Mouse (Mus musculus) mesoderm, embryonic 11.5 days (tissue): ENCODE results near the gene Rabggta.

Experiments
- DNase-seq: peaks from one replicate; pipeline ENCODE4 v3.0.0-alpha.2; 2012; ENCODE audit warnings: low read depth, low spot score

Rabggta gene

DNA sequence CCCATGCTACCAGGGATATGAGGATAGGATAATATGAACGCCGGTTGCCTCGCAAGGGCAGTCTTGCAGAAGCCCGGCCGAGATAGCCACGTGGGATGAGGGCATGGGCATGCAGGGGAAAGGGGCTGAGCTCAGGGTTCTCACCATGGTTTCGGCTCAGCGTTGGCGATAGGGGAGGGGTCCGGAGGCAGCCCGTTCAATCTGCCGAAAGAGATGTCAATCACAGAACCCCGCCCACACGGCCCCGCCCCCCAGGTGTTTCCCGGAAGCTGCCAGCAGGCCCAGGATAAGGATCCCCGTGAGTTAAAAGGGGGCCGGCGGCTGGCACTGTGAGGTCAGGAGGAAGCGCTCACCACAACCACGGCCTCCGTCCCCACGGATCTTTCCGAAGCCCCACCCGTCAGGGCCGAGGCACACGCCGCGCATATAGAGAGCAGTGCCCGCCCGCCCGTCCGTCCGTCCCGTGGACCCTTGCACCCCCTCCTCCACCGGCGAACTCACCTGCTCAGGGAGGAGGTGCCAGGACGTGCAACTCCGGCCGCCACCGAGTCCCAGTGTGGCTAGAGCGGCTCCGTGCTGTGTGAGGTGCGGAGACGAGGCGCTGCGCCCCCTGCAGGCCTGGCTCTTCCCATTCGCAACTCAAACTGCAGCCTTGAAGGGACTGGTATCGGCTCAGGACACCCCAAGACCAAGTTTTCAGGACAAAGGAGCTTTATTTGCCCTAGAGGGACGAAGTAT, at the start of gene Rabggta:
Rabggta (minus strand) TSS at position 564 of the 738 bp plus-strand sequence.
- peak; percentile 92 for DNase-seq

DNA sequence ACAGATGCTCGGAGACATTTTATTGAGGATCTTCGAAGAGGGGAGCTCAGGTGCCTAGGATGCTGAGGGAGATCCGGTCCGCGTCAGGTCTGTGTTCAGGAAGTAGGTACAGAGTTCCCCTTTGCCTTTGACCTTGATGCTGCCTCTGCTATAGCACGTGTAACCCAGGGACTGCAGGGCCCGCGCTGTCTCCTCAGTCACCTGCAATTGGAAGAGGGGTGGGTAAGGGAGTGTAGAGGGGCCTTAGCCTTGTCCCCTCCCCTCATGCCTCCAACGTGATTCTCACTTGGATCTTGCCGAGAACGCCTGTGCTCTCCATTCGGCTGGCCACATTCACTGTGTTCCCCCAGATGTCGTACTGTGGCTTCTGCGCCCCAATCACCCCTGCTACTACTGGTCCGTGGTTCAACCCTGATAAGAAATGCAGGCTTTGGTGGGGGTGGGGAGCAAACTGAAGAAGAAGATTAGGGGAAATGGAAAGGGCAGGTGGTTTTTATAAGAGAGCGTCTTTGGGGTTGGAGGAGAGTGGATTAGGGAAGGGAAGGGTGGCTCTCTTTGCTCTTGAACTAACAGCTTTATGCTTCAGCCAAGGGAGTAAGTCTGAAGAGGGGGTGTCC, 47.1 kb upstream of the Rabggta start:
- DNase-seq, result no peak

DNA sequence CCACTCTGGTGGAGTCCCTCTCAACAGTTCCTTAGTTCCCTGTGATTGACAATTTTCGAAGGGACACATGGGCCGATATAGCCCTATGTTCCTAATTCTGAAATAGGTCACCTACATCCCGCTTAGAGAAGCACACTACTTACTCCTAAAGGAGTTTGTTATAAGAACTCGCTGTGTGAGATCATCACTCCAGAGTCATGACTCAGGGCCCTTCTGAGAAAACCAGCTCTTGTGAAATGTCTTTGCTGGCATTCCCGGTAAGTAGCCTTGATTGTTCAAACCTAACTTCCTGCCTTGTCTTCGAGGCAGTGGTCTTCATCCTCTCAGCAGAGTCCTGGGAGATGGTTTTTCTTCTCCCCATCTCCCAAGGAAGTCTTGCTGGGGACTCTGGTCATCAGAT, 46.5 kb upstream of the Rabggta start:
- DNase-seq, result no peak

DNA sequence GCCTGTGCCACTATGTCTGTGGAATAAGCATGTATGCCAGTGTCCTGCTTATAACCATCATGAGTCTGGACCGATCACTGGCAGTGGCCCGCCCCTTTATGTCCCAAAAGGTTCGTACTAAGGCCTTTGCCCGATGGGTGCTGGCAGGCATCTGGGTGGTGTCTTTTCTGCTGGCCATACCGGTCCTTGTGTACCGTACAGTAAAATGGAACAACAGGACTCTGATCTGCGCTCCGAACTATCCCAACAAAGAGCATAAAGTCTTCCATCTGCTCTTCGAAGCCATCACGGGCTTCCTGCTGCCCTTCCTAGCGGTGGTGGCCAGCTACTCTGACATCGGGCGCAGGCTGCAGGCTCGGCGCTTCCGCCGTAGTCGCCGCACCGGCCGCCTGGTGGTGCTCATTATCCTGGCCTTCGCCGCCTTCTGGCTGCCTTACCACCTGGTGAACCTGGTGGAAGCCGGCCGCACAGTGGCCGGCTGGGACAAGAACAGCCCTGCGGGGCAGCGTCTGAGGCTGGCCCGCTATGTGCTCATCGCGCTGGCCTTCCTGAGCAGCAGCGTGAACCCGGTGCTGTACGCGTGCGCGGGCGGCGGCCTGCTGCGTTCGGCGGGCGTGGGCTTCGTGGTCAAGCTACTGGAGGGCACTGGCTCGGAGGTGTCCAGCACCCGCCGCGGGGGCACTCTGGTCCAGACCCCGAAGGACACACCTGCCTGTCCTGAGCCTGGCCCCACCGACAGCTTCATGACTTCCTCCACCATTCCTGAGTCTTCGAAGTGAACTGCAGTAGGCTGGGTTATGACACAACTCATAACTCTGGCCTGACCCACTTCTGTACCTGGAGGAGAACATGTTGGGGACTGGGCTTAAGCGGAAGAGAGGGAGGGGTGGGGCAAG, 45.7 kb upstream of the Rabggta start:
- peak; percentile 69 for DNase-seq

DNA sequence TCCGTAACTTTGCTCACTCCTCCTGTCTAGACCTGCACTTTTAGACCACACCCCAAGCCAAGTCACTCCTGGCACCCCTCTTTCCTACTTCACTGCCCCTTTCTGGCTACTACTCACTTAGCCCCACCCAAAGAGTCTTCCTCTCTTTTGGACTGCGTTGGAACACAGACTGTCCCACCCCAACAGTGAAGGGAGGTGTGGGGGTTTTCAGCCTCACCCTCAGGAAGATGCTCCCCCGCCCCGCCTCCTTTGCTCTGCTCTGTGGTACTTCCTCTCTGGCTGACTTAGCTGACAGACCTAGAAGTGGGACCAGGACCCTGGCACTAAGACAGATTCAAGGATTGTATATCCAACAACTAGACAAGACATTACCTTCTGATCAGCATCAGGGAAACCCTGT, 43.6 kb upstream of the Rabggta start, which contains the start of gene Ltb4r1:
Ltb4r1 (plus strand) TSS at position 267 of the 400 bp plus-strand sequence.
- DNase-seq, result no peak

DNA sequence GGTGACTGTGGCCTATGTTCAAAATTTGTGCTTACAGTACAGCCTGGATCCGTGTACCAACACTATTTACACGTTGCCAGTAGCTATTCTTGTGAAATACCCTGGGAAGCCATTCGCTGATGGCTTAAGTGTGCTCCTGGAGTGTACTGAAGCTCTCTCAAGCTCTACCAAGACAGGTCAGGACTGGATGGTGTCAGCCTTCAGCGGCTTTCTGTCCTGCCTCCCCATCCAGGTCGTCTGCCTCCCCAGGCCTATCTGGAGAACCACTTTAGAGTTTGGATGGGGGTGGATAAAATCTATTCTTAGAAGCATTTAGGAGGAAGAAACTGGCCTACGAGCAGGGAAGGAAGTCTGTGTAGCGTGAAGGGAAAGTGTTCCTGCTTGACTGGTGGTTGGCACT, 41.1 kb upstream of the Rabggta start:
- DNase-seq, result no peak

DNA sequence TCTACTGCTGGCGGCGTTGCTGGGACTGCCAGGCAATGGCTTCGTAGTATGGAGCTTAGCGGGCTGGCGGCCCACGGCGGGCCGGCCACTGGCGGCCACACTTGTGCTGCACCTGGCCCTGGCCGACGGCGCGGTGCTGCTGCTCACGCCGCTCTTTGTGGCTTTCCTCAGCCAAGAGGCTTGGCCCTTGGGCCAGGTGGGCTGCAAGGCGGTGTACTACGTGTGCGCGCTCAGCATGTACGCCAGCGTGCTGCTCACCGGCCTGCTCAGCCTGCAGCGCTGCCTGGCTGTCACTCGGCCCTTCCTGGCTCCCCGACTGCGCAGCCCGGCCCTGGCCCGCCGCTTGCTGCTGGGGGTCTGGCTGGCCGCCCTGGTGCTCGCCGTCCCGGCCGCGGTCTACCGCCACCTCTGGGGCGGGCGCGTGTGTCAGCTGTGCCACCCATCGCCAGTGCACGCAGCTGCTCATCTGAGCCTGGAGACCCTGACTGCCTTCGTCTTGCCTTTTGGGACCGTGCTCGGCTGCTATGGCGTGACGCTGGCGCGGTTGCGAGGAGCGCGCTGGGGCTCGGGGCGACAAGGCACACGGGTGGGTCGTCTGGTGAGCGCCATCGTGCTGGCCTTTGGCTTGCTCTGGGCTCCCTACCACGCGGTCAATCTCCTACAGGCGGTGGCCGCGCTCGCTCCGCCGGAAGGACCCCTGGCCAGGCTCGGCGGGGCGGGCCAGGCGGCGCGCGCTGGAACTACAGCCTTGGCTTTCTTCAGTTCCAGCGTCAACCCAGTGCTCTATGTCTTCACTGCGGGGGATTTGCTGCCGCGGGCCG, 40.1 kb upstream of the Rabggta start:
- DNase-seq, result peak; percentile 61

DNA sequence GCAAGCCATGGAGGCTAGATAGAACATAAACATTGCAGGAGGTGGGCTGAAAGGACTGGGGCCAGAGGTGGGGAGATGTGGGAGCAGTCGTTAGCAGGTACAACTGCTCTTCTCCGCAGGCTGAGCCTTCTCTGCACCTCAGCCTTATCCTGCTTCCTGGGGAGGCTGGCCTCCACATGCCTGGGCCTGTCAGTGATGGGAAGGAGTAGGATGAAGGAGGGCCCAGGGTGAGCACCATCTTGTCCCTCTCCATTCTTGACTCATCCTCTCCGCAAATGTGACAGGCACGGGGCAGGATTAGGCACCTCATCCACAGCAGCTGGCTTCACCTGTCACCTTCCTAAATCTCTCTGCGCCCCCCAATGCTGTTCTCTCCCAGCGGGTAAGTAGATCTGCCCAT, 39.1 kb upstream of the Rabggta start, which contains the start of gene Ltb4r2:
Ltb4r2 (plus strand) TSS at position 266 of the 400 bp plus-strand sequence.
- no peak for DNase-seq

DNA sequence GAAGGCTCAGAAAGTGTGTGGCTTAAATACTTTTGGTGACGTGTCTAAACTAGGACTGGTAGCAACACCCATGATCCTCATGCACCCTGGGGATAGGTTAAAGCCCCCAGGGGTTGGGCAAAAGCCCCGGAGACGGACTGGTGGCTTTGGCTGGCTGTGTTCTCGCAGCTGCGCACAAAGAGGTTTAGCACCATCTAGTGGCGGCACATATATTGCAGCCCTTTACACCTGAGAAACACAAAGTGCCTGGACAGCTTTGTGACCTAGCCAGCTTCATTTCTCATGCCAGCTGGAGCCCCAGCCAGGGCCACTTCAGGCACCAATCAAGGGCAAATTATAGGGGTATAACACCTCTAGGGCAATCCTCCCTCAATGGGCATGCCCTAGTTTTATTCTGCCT, 38.1 kb upstream of the Rabggta start:
- DNase-seq, result peak; percentile 84

DNA sequence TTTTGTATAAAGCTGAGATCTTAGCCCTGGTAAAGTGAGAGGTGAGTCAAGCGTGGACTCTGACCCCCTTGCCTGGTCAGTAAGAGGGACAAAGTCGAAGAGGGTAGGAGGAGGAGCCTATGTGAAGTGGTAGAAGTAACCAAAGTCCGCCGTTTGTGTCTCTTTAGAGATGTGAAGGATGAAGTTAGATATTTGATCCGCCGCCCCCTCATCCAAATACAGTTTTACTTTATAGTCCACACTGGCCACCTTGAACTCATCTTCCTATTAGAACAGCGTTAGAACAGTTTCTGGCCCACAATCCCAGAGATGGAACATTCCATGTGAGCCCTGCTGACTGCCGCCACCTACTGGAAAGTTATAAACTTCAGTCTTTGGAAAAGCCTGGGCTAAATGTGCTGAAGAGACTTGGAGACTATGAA, 36.3 kb upstream of the Rabggta start, which contains the start of gene Cideb:
Cideb (minus strand) TSS at position 96 of the 422 bp plus-strand sequence.
- peak; percentile 69 for DNase-seq

DNA sequence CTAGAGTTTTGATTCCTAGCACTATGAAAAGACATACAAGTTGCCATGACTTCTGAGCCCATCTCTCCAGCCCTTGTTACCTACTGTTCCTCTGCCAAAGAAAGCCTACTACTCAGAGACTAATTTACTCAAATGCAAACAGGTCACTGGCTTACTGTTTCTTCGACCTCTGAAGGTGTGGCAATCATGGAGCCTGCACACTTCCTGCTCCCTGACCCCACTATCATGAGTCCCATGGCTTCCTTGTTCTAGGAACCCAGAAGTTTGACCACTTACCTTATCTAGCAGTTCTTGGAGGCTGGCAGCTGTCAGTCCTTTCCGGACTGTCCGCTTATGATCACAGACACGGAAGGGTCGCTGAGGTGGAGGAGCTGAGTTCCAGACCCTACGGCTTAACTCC, 35.5 kb upstream of the Rabggta start:
- no peak for DNase-seq

DNA sequence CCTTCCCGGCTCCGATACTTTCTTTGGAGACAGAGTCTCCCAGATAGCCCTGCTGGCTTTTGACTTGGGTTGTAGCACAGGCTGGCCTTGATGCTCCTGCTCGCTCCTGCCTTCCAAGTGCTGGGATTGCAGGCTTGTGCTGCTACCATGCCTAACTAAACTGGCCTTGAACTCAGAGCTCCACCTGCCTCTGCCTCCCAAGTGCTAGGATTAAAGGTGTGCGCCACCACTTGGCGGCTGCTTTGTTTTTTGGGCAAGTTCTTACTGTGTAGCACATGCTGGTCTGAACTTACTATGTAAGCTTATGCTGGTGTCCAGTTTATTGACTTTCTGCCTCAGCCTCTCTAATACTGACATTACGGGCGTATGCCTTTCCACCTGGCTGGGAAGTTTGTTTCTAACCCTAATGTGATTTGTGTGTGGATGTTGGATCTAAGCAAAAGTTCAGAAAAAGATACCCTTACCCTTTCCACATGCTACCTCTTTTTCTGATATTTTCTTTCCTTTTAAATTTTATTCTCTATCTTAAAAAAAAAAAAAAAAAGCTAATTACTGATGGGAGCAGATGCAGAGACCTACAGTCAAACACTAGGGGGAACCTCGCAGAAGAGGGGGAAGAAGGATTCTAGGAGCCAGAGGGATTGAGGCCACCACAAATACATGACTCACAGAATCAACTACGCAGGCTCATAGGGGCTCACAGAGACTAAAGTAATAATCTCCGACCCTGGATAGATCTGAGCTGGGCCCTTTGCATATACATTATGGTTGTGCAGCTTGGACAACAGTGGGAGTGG, 25.2 kb upstream of the Rabggta start:
- DNase-seq, result no peak

DNA sequence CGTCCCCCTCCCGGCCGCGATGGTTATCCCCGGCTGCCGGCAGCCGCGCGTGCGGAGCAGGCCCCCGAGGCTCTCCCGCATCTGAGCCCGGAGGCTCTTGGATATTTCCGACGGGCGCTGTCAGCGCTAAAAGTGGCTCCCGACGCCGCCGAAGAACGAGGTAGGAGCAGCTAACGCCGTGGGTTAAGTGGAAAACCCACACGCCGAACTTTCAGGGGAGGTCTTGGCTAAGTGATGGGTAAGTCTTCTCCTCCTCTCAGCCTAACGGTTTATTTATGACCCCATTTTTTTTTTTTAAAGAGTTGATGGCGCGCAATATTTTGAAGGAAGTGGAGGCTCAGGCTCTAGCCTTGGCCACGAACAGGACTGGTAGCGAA, 23.8 kb upstream of the Rabggta start:
- DNase-seq, result no peak

DNA sequence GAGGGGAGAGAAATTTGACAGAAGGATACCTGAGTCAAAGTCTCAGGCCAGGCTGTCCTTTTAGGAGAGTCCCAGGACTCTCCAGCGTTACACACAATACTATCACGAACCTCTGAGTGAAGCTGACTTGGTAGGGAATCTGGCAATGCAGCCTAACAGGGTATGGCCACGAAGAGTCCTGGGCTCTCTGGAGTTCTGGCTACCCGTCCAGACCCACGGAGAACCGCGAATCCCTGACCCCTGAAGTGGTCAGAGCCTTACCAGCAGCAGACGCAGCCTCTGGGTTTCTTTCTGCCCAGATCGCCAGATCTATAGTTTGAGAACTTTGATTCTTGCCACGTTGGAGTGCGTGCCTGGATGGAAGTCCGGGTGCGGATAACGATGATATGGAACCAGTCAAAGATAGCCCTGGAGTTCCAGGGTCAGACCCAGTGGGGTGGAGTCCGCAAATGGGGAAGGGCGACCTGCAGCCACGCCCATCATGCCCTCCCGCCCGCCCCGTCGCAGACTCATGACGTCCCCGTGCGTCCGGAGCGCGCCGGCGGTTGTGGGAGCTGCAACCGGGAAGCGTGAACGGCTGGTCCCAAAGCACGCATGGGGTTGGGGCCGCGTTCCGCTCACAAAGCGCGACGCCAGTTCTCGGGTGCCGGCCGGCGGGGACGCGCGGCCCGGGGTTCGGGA, 23.3 kb upstream of the Rabggta start, which contains the start of the genes Dhrs1 and Nop9:
Dhrs1 (minus strand) TSS at position 511 of the 681 bp plus-strand sequence.
Nop9 (plus strand) TSS at position 514 of the 681 bp plus-strand sequence.
- DNase-seq, result peak; percentile 89

DNA sequence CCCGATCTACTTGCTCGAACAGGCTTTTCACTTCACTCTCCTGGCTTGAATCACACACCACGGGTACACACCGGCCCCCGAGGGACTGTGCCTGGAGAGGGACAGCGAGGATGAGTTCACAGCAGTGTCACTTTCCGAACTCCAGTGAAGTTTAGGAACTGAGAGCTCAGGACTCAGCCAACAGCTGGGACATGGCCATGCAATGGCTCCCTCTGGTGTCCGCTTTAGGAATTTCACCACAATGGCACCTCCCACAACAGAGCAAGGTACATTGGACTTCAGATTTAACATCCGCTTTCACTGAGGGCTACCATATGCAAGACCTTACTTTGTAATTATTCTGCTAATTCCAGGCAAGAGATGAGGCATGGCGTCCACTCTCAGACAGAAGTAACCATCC, 21.6 kb upstream of the Rabggta start:
- peak; percentile 88 for DNase-seq

DNA sequence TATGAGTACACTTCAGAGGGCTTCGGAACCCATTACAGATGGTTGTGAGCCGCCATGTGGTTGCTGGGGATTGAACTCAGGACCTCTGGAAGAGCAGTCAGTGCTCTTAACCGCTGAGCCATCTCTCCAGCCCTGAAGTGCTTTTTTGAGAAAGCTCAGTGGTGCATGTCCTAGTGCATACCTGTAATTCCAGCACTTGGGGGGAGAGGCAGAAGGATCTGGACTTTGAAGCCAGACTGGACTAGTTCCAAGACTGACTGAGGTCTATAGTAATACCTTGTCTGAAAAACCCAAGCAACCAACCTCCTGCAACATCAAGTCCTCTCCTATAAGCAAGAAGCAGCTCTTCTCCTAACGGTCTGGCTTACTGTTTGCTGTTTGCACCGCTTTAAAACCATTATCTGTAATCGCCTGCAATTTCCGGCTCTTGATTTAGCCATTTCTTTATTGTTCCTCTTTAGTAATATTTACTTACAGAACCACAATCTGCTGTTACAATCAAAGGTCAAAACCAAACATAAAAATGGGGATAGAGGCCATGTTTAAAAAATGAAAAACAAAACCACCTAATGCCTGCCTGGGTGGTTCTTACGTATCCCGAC, 15.1 kb upstream of the Rabggta start:
- DNase-seq, result no peak

DNA sequence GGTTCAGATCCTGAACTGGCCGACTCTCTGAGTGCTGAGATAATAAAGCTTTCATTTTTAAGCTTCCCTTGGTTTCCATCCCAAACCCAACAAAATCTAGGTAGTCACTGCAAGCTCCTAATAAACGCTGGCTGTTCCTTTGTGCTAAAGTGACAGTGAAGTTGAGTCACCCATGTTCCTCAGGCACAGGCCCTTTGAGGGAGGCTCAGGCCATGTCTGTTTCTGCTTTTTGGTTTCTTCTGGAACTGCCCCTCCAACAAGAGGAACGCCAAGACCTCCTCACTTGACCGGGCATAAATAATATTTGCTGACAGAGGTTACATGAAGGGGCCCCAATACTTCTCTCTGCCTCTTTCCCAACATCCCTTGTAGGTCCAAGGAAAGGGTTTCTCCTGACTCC, 13.7 kb upstream of the Rabggta start:
- DNase-seq, result no peak

DNA sequence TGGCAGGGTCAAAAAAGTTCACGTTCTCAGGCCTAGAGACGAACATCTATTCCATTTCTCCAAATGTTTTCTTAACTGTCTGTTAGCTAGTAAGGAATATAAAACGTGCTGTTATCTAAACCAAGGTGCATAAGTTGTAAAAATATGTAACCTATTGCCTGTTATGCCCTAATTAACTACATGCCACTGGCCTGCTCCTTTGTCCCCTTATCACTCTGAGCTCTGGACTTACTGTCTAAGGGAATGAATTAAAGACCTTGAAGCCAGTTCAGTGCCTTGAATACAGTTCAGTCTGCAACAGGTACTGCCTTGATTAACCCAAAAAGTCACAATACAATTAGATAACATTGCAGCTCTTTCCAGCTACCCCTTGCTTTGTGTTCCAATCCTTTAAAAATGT, 13.3 kb upstream of the Rabggta start:
- no peak for DNase-seq

DNA sequence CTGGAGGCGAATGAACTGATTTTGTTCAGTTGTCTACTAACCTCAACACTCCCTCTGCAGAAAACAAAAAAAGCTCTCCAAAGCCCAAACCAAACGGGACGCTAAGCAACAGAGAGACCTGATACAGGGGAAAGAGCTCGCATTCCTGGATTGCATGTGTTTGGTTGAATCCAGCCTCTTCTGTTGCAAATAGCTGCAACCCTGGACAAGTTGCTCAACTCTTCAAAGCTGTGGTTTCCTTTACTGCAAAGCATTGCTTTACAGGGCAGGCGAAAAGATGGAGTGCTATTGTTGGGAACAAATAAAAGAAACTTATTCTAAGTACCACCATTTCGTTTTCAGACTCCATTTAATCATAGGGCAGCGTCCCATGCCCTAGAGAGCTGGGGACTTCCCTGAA, 12.8 kb upstream of the Rabggta start:
- DNase-seq, result no peak
